ENCODE assay signal across 11 mouse cellular contexts in genomic region chr2:158606511-158606964, GRCm38 (mm10). TPM values are rescaled to one million over a fixed set of nuclear protein-coding genes. Genes with fewer than 3 reads are reported as not detected.
DNase-seq lines count a peak whose midpoint lies in the region; ATAC-seq and TF ChIP-seq lines count a peak whose summit lies in the region.
"Had no signal": no experiment of that assay in that cellular context is flagged by ENCODE, and none has a peak within 500 bp of the region (broad histone marks: within the 10 kb centered on the region; RNA-seq: fewer than 3 reads in every experiment).

No protein-coding gene starts in this region.

- H3K9ac ChIP-seq in hindbrain, postnatal 0 days (replicated peaks; ENCODE audit: low read length), result peak overlapping the region; percentile 39; the same call in 1 of the 2 replicates
- H3K9ac ChIP-seq in midbrain, postnatal 0 days (replicated peaks; ENCODE audit: low read length, poor library complexity, severe bottlenecking), result no peak overlapping the region; the same call in 1 of the 2 replicates
- H3K9ac ChIP-seq: embryonic facial prominence, embryonic 15.5 days; heart, embryonic 13.5 days had no signal

- no peaks in the 10 kb centered on the region for H3K9me3 ChIP-seq in embryonic facial prominence, embryonic 10.5 days
- H3K9me3 ChIP-seq in hindbrain, postnatal 0 days (ENCODE audit: low read length), result no peaks in the 10 kb centered on the region
- no peaks in the 10 kb centered on the region for H3K9me3 ChIP-seq in midbrain, postnatal 0 days (ENCODE audit: low read length)
- H3K9me3 ChIP-seq: embryonic facial prominence, embryonic 15.5 days; heart, embryonic 13.5 days had no signal

- H3K36me3 ChIP-seq in embryonic facial prominence, embryonic 10.5 days (replicated peaks), result no peaks in the 10 kb centered on the region
- no peaks in the 10 kb centered on the region for H3K36me3 ChIP-seq in hindbrain, postnatal 0 days (ENCODE audit: insufficient read depth, low read length)
- no peaks in the 10 kb centered on the region for H3K36me3 ChIP-seq in midbrain, postnatal 0 days (ENCODE audit: insufficient read depth, low read length)
- H3K36me3 ChIP-seq: embryonic facial prominence, embryonic 15.5 days; heart, embryonic 13.5 days had no signal

- no peak overlapping the region for H3K4me3 ChIP-seq in embryonic facial prominence, embryonic 10.5 days
- H3K4me3 ChIP-seq in hindbrain, postnatal 0 days (ENCODE audit: low read length), result peak overlapping the region; percentile 22
- peak overlapping the region; percentile 40 for H3K4me3 ChIP-seq in midbrain, postnatal 0 days (ENCODE audit: low read depth, low read length)
- H3K4me3 ChIP-seq: embryonic facial prominence, embryonic 15.5 days; heart, embryonic 13.5 days had no signal

- H3K4me2 ChIP-seq in hindbrain, postnatal 0 days (ENCODE audit: low read depth, low read length), result peak overlapping the region; percentile 50
- peak overlapping the region; percentile 51 for H3K4me2 ChIP-seq in midbrain, postnatal 0 days (ENCODE audit: low read depth, low read length, poor library complexity, severe bottlenecking)
- H3K4me2 ChIP-seq: embryonic facial prominence, embryonic 15.5 days; heart, embryonic 13.5 days had no signal

- no peak for ATAC-seq in hindbrain, postnatal 0 days
- ATAC-seq in midbrain, postnatal 0 days (ENCODE audit: low FRiP score), result no peak

- peaks cover 37% of the 10 kb centered on the region for H3K4me1 ChIP-seq in embryonic facial prominence, embryonic 10.5 days
- no peaks in the 10 kb centered on the region; the same call in 1 of the 2 replicates for H3K4me1 ChIP-seq in hindbrain, postnatal 0 days (ENCODE audit: insufficient read depth, low read length)
- H3K4me1 ChIP-seq in midbrain, postnatal 0 days (ENCODE audit: insufficient read depth, low read length), result no peaks in the 10 kb centered on the region

- 7% methylated on average over 4 of the region's 4 CpGs for WGBS in embryonic facial prominence, embryonic 10.5 days
- WGBS in hindbrain, postnatal 0 days, result 7% methylated on average over 4 of the region's 4 CpGs
- 9% methylated on average over 4 of the region's 4 CpGs for WGBS in midbrain, postnatal 0 days

- DNase-seq in kidney, postnatal 4 days, result peak; percentile 27 to 38
- no peak for DNase-seq in kidney, postnatal 10 days
- peak; percentile 35 for DNase-seq in embryonic facial prominence, embryonic 10.5 days (ENCODE audit: low spot score)
- peak; percentile 63 for DNase-seq in hindbrain, postnatal 0 days (ENCODE audit: low spot score)
- peak; percentile 75 for DNase-seq in midbrain, postnatal 0 days (ENCODE audit: low spot score)
- no peak for DNase-seq in thymus, adult 18-20 months
- no peak for DNase-seq in gastrocnemius, postnatal 14 days
- DNase-seq in left cerebral cortex, postnatal 25 days (ENCODE audit: low spot score in 2 of 2), result no peak
- DNase-seq: right cerebral cortex, adult 18-20 months had no signal

- intact Hi-C loops in gastrocnemius, postnatal 14 days (cut with DNase I; ENCODE audit: low total_unique reads), result no loop called here
- intact Hi-C loops in left cerebral cortex, postnatal 25 days (cut with DNase I), result loop anchor here (5.0 kb wide), 1 partner anchor 44 kb away; no protein-coding TSS in a partner anchor

- H3K27me3 ChIP-seq in embryonic facial prominence, embryonic 10.5 days (replicated peaks; ENCODE audit: low read depth, poor library complexity, severe bottlenecking), result peaks cover 100% of the 10 kb centered on the region
- peaks cover 38% of the 10 kb centered on the region for H3K27me3 ChIP-seq in hindbrain, postnatal 0 days (ENCODE audit: insufficient read depth, low read length)
- peaks cover 16% of the 10 kb centered on the region for H3K27me3 ChIP-seq in midbrain, postnatal 0 days (ENCODE audit: insufficient read depth, low read length)

- TF ChIP-seq CTCF in hindbrain, postnatal 0 days (IDR thresholded peaks at IDR 0.05; ENCODE audit: low read depth), result no peak
- no peak for TF ChIP-seq CTCF in midbrain, postnatal 0 days (IDR thresholded peaks at IDR 0.05)

- no peak overlapping the region for H3K27ac ChIP-seq in embryonic facial prominence, embryonic 10.5 days (replicated peaks)
- H3K27ac ChIP-seq in hindbrain, postnatal 0 days, result peak overlapping the region; percentile 75
- peak overlapping the region; percentile 69 for H3K27ac ChIP-seq in midbrain, postnatal 0 days (ENCODE audit: low read depth, low read length)
- H3K27ac ChIP-seq: embryonic facial prominence, embryonic 15.5 days; heart, embryonic 13.5 days had no signal

RNA-seq across cellular contexts. Expression of gene Slc32a1, which starts 4.0 kb away (rescaled TPM):
- 0.05 and 0.15 TPM in 2 replicates for polyA plus RNA-seq in embryonic facial prominence, embryonic 10.5 days (2016; fragmentation: Nextera tagmentation; extraction: Ambion mirVana)
- total RNA-seq in hindbrain, postnatal 0 days (2014; rRNA removed), result 70.4 and 79.8 TPM in 2 replicates
- 16.5 and 16.7 TPM in 2 replicates for polyA plus RNA-seq in hindbrain, postnatal 0 days (2015; fragmentation: Nextera tagmentation; extraction: Ambion mirVana)
- 53.9 and 63.6 TPM in 2 replicates for total RNA-seq in midbrain, postnatal 0 days (2014; rRNA removed)
- 14.3 and 14.4 TPM in 2 replicates for polyA plus RNA-seq in midbrain, postnatal 0 days (2015; fragmentation: Nextera tagmentation; extraction: Ambion mirVana)
- not detected for total RNA-seq in gastrocnemius, postnatal 14 days (2021)
- 100 to 1,000 TPM in 1 of 2 experiments, 10 to 100 TPM in 1; 81.8 to 112 TPM for total RNA-seq in left cerebral cortex, postnatal 25 days (2021)
- polyA plus RNA-seq: heart, embryonic 13.5 days had no signal

RNA-seq across cellular contexts. Expression of gene Actr5, which starts 18.1 kb away (rescaled TPM):
- 14.4 and 16.7 TPM in 2 replicates for polyA plus RNA-seq in embryonic facial prominence, embryonic 10.5 days (2016; fragmentation: Nextera tagmentation; extraction: Ambion mirVana)
- 18.0 and 25.4 TPM in 2 replicates for total RNA-seq in hindbrain, postnatal 0 days (2014; rRNA removed)
- 8.0 and 8.6 TPM in 2 replicates for polyA plus RNA-seq in hindbrain, postnatal 0 days (2015; fragmentation: Nextera tagmentation; extraction: Ambion mirVana)
- 18.5 and 25.4 TPM in 2 replicates for total RNA-seq in midbrain, postnatal 0 days (2014; rRNA removed)
- 8.8 and 10.6 TPM in 2 replicates for polyA plus RNA-seq in midbrain, postnatal 0 days (2015; fragmentation: Nextera tagmentation; extraction: Ambion mirVana)
- total RNA-seq in gastrocnemius, postnatal 14 days (2021), result 1 to 10 TPM; 3.2 to 4.1 TPM
- 1 to 10 TPM; 7.3 to 9.6 TPM for total RNA-seq in left cerebral cortex, postnatal 25 days (2021)

RNA-seq across cellular contexts. Expression of gene Ppp1r16b, which starts 58.7 kb away (rescaled TPM):
- polyA plus RNA-seq in embryonic facial prominence, embryonic 10.5 days (2016; fragmentation: Nextera tagmentation; extraction: Ambion mirVana), result 3.3 TPM in 2 replicates
- total RNA-seq in hindbrain, postnatal 0 days (2014; rRNA removed), result 25.9 and 32.4 TPM in 2 replicates
- polyA plus RNA-seq in hindbrain, postnatal 0 days (2015; fragmentation: Nextera tagmentation; extraction: Ambion mirVana), result 29.7 and 30.3 TPM in 2 replicates
- 30.8 and 32.2 TPM in 2 replicates for total RNA-seq in midbrain, postnatal 0 days (2014; rRNA removed)
- 31.0 and 31.6 TPM in 2 replicates for polyA plus RNA-seq in midbrain, postnatal 0 days (2015; fragmentation: Nextera tagmentation; extraction: Ambion mirVana)
- total RNA-seq in gastrocnemius, postnatal 14 days (2021), result 1 to 10 TPM; 7.5 to 8.8 TPM
- 100 to 1,000 TPM; 119 to 132 TPM for total RNA-seq in left cerebral cortex, postnatal 25 days (2021)

Comparison
In these comparisons a context has a peak if more than half of its experiments do, and no peak if none do; other contexts are left out.
1. DNase-seq: peak in kidney, postnatal 4 days (2 of 2), embryonic facial prominence, embryonic 10.5 days (single experiment), hindbrain, postnatal 0 days (single experiment) and midbrain, postnatal 0 days (single experiment); none in kidney, postnatal 10 days (single experiment), thymus, adult 18-20 months (0 of 2), gastrocnemius, postnatal 14 days (single experiment) and left cerebral cortex, postnatal 25 days (0 of 2).
2. RNA of gene Slc32a1, which starts 4.0 kb away (total RNA-seq): 81.8 to 112 TPM in left cerebral cortex, postnatal 25 days, 70.4 to 79.8 TPM in hindbrain, postnatal 0 days and 53.9 to 63.6 TPM in midbrain, postnatal 0 days; not detected in gastrocnemius, postnatal 14 days; every median in the first group is over 10 times any median in the second.